Mouse (Mus musculus) intestine, postnatal 0 days (tissue): ENCODE measurements at regions not wholly inside any gene's neighbourhood (a gene's known extent, or its start where the extent isn't known, plus 50 kb on each side); places are given as distances from the start of the nearest gene placed in this dataset.

ENCODE experiments used
- ATAC-seq: fragments of 200-750 bp; cut with Nextera tagmentation; 2 replicates; pipeline ENCODE4 v1.8.0; 2017; ENCODE audit warnings: mild to moderate bottlenecking, moderate TSS enrichment, moderate library complexity
- H3K27ac ChIP-seq: fragments of 300-500 bp; sonication (generic); 2 replicates; pipeline ENCODE4 v1.5.1; 2014; ENCODE audit warnings: mild to moderate bottlenecking, low read depth, low read length, moderate library complexity
- H3K27me3 ChIP-seq: fragments of 300-500 bp; sonication (generic); replicated peaks from 2 replicates; pipeline ENCODE4 v1.6.1; 2014; ENCODE audit warnings: low read length, mixed read lengths; ENCODE audit not compliant: control insufficient read depth, insufficient read depth
- H3K36me3 ChIP-seq: fragments of 300-500 bp; sonication (generic); 2 replicates; pipeline ENCODE4 v1.6.1; 2014; ENCODE audit warnings: mild to moderate bottlenecking, moderate library complexity; ENCODE audit not compliant: control insufficient read depth, insufficient read depth
- H3K4me1 ChIP-seq: fragments of 300-500 bp; sonication (generic); replicated peaks from 2 replicates; pipeline ENCODE4 v1.6.1; 2014; ENCODE audit warnings: antibody characterized with exemption, low read length, mixed read lengths; ENCODE audit not compliant: control insufficient read depth, insufficient read depth
- H3K4me2 ChIP-seq: fragments of 300-500 bp; sonication (generic); replicated peaks from 2 replicates; pipeline ENCODE4 v1.6.1; 2014; ENCODE audit warnings: low read depth, mild to moderate bottlenecking, moderate library complexity
- H3K4me3 ChIP-seq: fragments of 300-500 bp; sonication (generic); 2 replicates; pipeline ENCODE4 v1.5.1; 2014; ENCODE audit warnings: low read depth, low read length
- H3K9ac ChIP-seq: fragments of 300-500 bp; sonication (generic); 2 replicates; pipeline ENCODE4 v1.6.1; 2014; ENCODE audit warnings: mild to moderate bottlenecking, low read depth, low read length
- H3K9me3 ChIP-seq: fragments of 300-500 bp; sonication (generic); 2 replicates; pipeline ENCODE4 v1.6.1; 2016; ENCODE audit warnings: mixed run types; ENCODE audit not compliant: control insufficient read depth
- CTCF ChIP-seq: sonication (generic); IDR thresholded peaks from 2 replicates; pipeline ENCODE4 v1.5.1; 2016; ENCODE audit warnings: low read depth, mild to moderate bottlenecking, control low read depth, antibody characterized with exemption, moderate library complexity
- WGBS: fragments of 180-500 bp; shearing (Covaris S2); extraction: QIAGEN DNeasy Blood & Tissue Kit; methylation state at CpG from one replicate; pipeline ENCODE4 v1.1.7; 2014; 5-methylcytosine and 5-hydroxymethylcytosine counted together

DNA sequence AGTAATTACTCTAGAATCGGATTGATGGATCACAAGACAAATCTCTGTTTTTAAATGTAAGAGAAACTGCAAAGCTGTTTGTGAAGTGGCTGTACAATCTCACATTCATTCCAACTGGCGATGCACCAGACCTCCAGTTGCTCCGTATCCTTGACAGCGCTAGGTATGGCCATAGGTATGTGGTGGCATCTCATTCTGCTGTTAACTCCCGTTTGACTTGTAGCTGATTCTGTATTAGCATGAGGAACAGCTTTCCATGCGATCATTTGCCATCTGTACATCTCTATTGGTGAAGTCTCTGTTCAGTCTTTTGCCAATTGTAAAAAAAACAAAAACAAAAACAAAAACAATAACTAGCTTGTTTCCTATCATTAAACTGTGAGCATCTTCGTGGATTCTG is 182.0 kb downstream of the Enc1 start:
- ATAC-seq: no peak
- Histone ChIP-seq H3K27me3 (no peaks in the 10 kb centered on the region), H3K4me3 (no peak overlapping the region), H3K9me3 (no peaks in the 10 kb centered on the region), H3K9ac (no peak overlapping the region), H3K4me1 (no peaks in the 10 kb centered on the region), H3K27ac (no peak overlapping the region), H3K36me3 (no peaks in the 10 kb centered on the region), H3K4me2 (no peak overlapping the region)
- whole genome bisulfite sequencing: 78% methylated on average over 7 of the region's 7 CpGs
- TF ChIP-seq CTCF: no peak

GRCm38 (mm10) chr13:97421831-97422230 is 180.9 kb downstream of the Enc1 start:
- Histone ChIP-seq H3K4me2 (no peak overlapping the region), H3K4me1 (no peaks in the 10 kb centered on the region), H3K9me3 (no peaks in the 10 kb centered on the region), H3K36me3 (no peaks in the 10 kb centered on the region), H3K9ac (no peak overlapping the region), H3K27ac (no peak overlapping the region), H3K27me3 (no peaks in the 10 kb centered on the region), H3K4me3 (no peak overlapping the region)
- WGBS: 90% methylated on average over 3 of the region's 3 CpGs
- no peak for ATAC-seq
- TF ChIP-seq CTCF: no peak

- Histone ChIP-seq H3K9ac (no peak overlapping the region), H3K4me1 (no peaks in the 10 kb centered on the region), H3K27ac (no peak overlapping the region), H3K36me3 (no peaks in the 10 kb centered on the region), H3K4me2 (no peak overlapping the region), H3K9me3 (no peaks in the 10 kb centered on the region), H3K4me3 (no peak overlapping the region), H3K27me3 (no peaks in the 10 kb centered on the region)
- TF ChIP-seq CTCF: no peak
- ATAC-seq: no peak
- WGBS: 85% methylated on average over 3 of the region's 3 CpGs
Measured at GRCm38 (mm10) chr13:97420773-97421172, 179.9 kb downstream of the Enc1 start.

DNA sequence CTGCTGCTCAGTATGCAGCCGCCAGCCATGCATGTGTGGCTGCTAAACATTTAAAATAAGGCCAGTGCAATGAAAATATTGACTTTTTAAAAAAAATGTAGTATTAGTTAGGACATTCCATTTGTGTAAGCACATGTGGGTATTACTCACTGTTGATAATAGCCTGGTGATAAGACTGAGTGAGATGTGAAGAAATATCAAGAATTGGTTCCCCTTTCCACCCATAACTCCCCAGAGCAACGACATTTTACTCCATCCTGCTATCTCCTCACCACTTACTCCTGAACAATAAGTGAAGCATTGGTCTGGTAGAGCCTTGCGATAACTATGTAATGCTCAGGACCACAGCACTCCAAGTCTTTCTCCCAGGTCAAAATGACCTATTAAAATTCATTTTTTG is 178.2 kb downstream of the Enc1 start:
- Histone ChIP-seq H3K4me2 (no peak overlapping the region), H3K27ac (no peak overlapping the region), H3K27me3 (no peaks in the 10 kb centered on the region), H3K9me3 (no peaks in the 10 kb centered on the region), H3K4me1 (no peaks in the 10 kb centered on the region), H3K36me3 (no peaks in the 10 kb centered on the region), H3K9ac (no peak overlapping the region), H3K4me3 (no peak overlapping the region)
- 71% methylated on average over 3 of the region's 3 CpGs for WGBS
- TF ChIP-seq CTCF: no peak
- ATAC-seq: no peak

- Histone ChIP-seq H3K4me1 (no peaks in the 10 kb centered on the region), H3K4me2 (no peak overlapping the region), H3K27ac (no peak overlapping the region), H3K9me3 (no peaks in the 10 kb centered on the region), H3K9ac (no peak overlapping the region), H3K27me3 (no peaks in the 10 kb centered on the region), H3K4me3 (no peak overlapping the region), H3K36me3 (no peaks in the 10 kb centered on the region)
- no peak for TF ChIP-seq CTCF
- ATAC-seq: no peak
- WGBS: 79% methylated on average over 8 of the region's 8 CpGs
Measured at GRCm38 (mm10) chr13:97418681-97419080, 177.8 kb downstream of the Enc1 start.

DNA sequence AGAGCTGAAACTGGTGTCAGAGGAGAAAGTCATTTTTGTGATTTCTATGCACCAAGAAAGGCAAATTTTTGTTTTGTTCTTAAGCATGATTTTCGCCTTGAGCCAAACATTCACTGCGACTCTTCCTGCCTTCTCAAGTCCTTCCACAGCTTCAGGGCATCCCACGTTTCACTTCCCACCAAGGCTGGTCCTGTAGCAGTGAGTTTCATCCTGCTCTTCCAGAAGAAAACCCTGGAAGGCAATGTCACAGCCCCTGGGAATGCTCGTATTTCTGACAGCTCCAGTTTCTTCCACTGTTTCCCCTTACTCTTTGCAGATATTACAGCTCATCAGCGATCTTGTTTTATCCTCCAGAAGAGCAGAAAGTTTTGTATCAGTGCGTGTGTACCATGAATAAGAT is 177.2 kb downstream of the Enc1 start:
- TF ChIP-seq CTCF: no peak
- Histone ChIP-seq H3K9me3 (no peaks in the 10 kb centered on the region), H3K4me3 (no peak overlapping the region), H3K36me3 (no peaks in the 10 kb centered on the region), H3K9ac (no peak overlapping the region), H3K27me3 (no peaks in the 10 kb centered on the region), H3K4me1 (no peaks in the 10 kb centered on the region), H3K4me2 (no peak overlapping the region), H3K27ac (no peak overlapping the region)
- no peak for ATAC-seq
- WGBS: 83% methylated on average over 6 of the region's 6 CpGs

DNA sequence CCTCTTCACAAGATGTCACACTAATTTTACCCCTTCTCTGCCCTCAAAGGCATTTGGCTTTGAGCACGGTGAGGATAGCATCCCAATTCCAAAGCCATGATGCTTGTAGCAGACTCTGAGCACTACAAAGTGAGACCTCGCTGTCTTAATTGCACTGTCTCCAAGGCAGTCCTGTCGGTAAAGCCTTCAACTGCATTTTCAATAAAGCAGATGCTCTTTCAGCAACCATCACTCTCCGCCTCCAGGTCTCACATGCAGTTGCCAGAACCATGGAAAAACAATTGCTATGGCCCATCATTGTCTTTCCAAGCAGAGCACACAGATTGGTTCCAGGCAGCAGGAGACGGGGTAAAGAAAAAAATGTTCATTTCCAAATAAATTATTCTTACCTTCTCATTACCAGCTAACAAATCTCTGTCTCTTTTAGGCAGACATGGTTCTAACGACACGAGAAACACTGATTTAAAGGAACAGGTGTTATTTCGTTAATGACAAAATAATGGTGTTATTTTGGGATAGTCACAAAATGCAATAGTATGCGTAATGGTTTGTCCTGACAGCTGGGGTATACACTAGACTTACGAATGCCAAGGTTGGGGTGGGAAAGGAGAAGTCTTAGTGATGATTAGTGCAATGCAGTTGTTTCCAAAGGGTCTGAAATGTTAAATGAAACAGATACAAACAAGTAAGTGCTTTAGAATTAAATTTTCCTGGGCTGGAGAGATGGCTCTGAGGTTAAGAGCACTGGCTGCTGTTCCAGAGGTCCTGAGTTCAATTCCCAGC is 175.2 kb downstream of the Enc1 start:
- H3K9me3 ChIP-seq: no peaks in the 10 kb centered on the region
- no peak for ATAC-seq
- no peaks in the 10 kb centered on the region for H3K4me1 ChIP-seq
- H3K4me3 ChIP-seq: no peak overlapping the region
- H3K9ac ChIP-seq: no peak overlapping the region
- no peaks in the 10 kb centered on the region for H3K27me3 ChIP-seq
- no peaks in the 10 kb centered on the region for H3K36me3 ChIP-seq
- 79% methylated on average over 10 of the region's 10 CpGs for WGBS
- no peak overlapping the region for H3K4me2 ChIP-seq
- no peak for TF ChIP-seq CTCF
- no peak overlapping the region for H3K27ac ChIP-seq
